17 mouse cellular contexts compared by ENCODE assay signal in genomic region chr11:55574397-55574796, GRCm38 (mm10). TPM values are rescaled to one million over a fixed set of nuclear protein-coding genes. Genes with fewer than 3 reads are reported as not detected.
DNase-seq lines count a peak whose midpoint lies in the region; ATAC-seq and TF ChIP-seq lines count a peak whose summit lies in the region.
"Had no signal": no experiment of that assay in that cellular context is flagged by ENCODE, and none has a peak within 500 bp of the region (broad histone marks: within the 10 kb centered on the region; RNA-seq: fewer than 3 reads in every experiment).

No protein-coding gene starts in this region.

- H3K9me3 ChIP-seq in embryonic facial prominence, embryonic 14.5 days (ENCODE audit: control insufficient read depth, low read length) = no peaks in the 10 kb centered on the region
- no peaks in the 10 kb centered on the region for H3K9me3 ChIP-seq in embryonic facial prominence, embryonic 10.5 days
- no peaks in the 10 kb centered on the region for H3K9me3 ChIP-seq in stomach, embryonic 16.5 days (replicated peaks; ENCODE audit: control insufficient read depth, low read length)
- H3K9me3 ChIP-seq in stomach, postnatal 0 days (ENCODE audit: control insufficient read depth, low read length) = no peaks in the 10 kb centered on the region
- H3K9me3 ChIP-seq in hindbrain, postnatal 0 days (ENCODE audit: low read length) = no peaks in the 10 kb centered on the region
- H3K9me3 ChIP-seq: embryonic facial prominence, embryonic 12.5 days; midbrain, embryonic 12.5 days; neural tube, embryonic 12.5 days had no signal

- DNase-seq in embryonic facial prominence, embryonic 14.5 days (ENCODE audit: low spot score) = peak; percentile 16
- no peak for DNase-seq in embryonic facial prominence, embryonic 10.5 days (ENCODE audit: low spot score)
- DNase-seq in stomach, postnatal 0 days (ENCODE audit: low spot score) = no peak
- DNase-seq in brain, adult 2 months (ENCODE audit: low read depth, low spot score) = peak; percentile 58
- peak; percentile 11 for DNase-seq in right cerebral cortex, postnatal 25 days
- no peak for DNase-seq in gastrocnemius, adult 2 months
- no peak for DNase-seq in hindbrain, postnatal 0 days (ENCODE audit: low spot score)
- DNase-seq: forebrain, postnatal 0 days; kidney, postnatal 14 days; thymus, adult 18-20 months had no signal

- H3K4me1 ChIP-seq in embryonic facial prominence, embryonic 14.5 days (ENCODE audit: control insufficient read depth, insufficient read depth, low read length) = no peaks in the 10 kb centered on the region
- peaks cover under 1% of the 10 kb centered on the region; the same call in 1 of the 2 replicates for H3K4me1 ChIP-seq in embryonic facial prominence, embryonic 10.5 days
- H3K4me1 ChIP-seq in stomach, embryonic 16.5 days (ENCODE audit: control insufficient read depth, insufficient read depth, low read length) = no peaks in the 10 kb centered on the region
- H3K4me1 ChIP-seq in stomach, postnatal 0 days (replicated peaks; ENCODE audit: control insufficient read depth, insufficient read depth) = no peaks in the 10 kb centered on the region
- no peaks in the 10 kb centered on the region for H3K4me1 ChIP-seq in hindbrain, postnatal 0 days (ENCODE audit: insufficient read depth, low read length)
- H3K4me1 ChIP-seq: midbrain, embryonic 12.5 days had no signal

- H3K4me2 ChIP-seq in embryonic facial prominence, embryonic 14.5 days (ENCODE audit: low read depth, low read length) = no peak overlapping the region
- H3K4me2 ChIP-seq in stomach, embryonic 16.5 days (ENCODE audit: low read depth, low read length) = no peak overlapping the region
- H3K4me2 ChIP-seq in stomach, postnatal 0 days (replicated peaks; ENCODE audit: low read depth) = no peak overlapping the region
- no peak overlapping the region for H3K4me2 ChIP-seq in hindbrain, postnatal 0 days (ENCODE audit: low read depth, low read length)
- H3K4me2 ChIP-seq: embryonic facial prominence, embryonic 12.5 days; midbrain, embryonic 12.5 days; neural tube, embryonic 12.5 days had no signal

- no peaks in the 10 kb centered on the region for H3K36me3 ChIP-seq in embryonic facial prominence, embryonic 14.5 days (ENCODE audit: control insufficient read depth, insufficient read depth, low read length)
- no peaks in the 10 kb centered on the region for H3K36me3 ChIP-seq in embryonic facial prominence, embryonic 10.5 days (replicated peaks)
- H3K36me3 ChIP-seq in stomach, embryonic 16.5 days (ENCODE audit: control insufficient read depth, insufficient read depth, low read length) = no peaks in the 10 kb centered on the region
- H3K36me3 ChIP-seq in stomach, postnatal 0 days (ENCODE audit: control insufficient read depth, insufficient read depth, low read length) = no peaks in the 10 kb centered on the region
- no peaks in the 10 kb centered on the region for H3K36me3 ChIP-seq in hindbrain, postnatal 0 days (ENCODE audit: insufficient read depth, low read length)
- H3K36me3 ChIP-seq: embryonic facial prominence, embryonic 12.5 days; midbrain, embryonic 12.5 days had no signal

- intact Hi-C loops in gastrocnemius, adult 2 months (cut with DNase I) = no loop called here

- TF ChIP-seq CTCF in stomach, postnatal 0 days (IDR thresholded peaks at IDR 0.05; ENCODE audit: low read depth) = no peak
- TF ChIP-seq CTCF in gastrocnemius, adult 2 months (IDR thresholded peaks at IDR 0.05) = no peak
- TF ChIP-seq CTCF in hindbrain, postnatal 0 days (IDR thresholded peaks at IDR 0.05; ENCODE audit: low read depth) = no peak

- no peak overlapping the region for H3K27ac ChIP-seq in embryonic facial prominence, embryonic 14.5 days (replicated peaks; ENCODE audit: low read depth, low read length)
- H3K27ac ChIP-seq in embryonic facial prominence, embryonic 10.5 days (replicated peaks) = no peak overlapping the region
- H3K27ac ChIP-seq in stomach, embryonic 16.5 days (ENCODE audit: low read length) = no peak overlapping the region
- no peak overlapping the region for H3K27ac ChIP-seq in stomach, postnatal 0 days (replicated peaks)
- no peak overlapping the region for H3K27ac ChIP-seq in gastrocnemius, adult 2 months
- no peak overlapping the region for H3K27ac ChIP-seq in hindbrain, postnatal 0 days
- H3K27ac ChIP-seq: embryonic facial prominence, embryonic 12.5 days; midbrain, embryonic 12.5 days; neural tube, embryonic 12.5 days had no signal

- ATAC-seq in embryonic facial prominence, embryonic 14.5 days (ENCODE audit: low read depth) = no peak
- peak; percentile 25; the same call in 1 of the 2 replicates for ATAC-seq in stomach, embryonic 16.5 days (ENCODE audit: insufficient read depth, low FRiP score)
- no peak for ATAC-seq in stomach, postnatal 0 days (ENCODE audit: low FRiP score, low TSS enrichment)
- ATAC-seq in hindbrain, postnatal 0 days = no peak
- ATAC-seq: forebrain, postnatal 0 days had no signal

- H3K9ac ChIP-seq in embryonic facial prominence, embryonic 14.5 days (ENCODE audit: low read depth, low read length) = no peak overlapping the region
- no peak overlapping the region for H3K9ac ChIP-seq in stomach, embryonic 16.5 days (ENCODE audit: low read length)
- H3K9ac ChIP-seq in stomach, postnatal 0 days (ENCODE audit: low read length) = no peak overlapping the region
- H3K9ac ChIP-seq in hindbrain, postnatal 0 days (replicated peaks; ENCODE audit: low read length) = no peak overlapping the region
- H3K9ac ChIP-seq: embryonic facial prominence, embryonic 12.5 days; forebrain, postnatal 0 days; midbrain, embryonic 12.5 days; neural tube, embryonic 12.5 days had no signal

- no peak for TF ChIP-seq EP300 in stomach, postnatal 0 days (optimal IDR thresholded peaks at IDR 0.05)

- no peak overlapping the region for H3K4me3 ChIP-seq in embryonic facial prominence, embryonic 14.5 days (ENCODE audit: low read depth, low read length)
- H3K4me3 ChIP-seq in embryonic facial prominence, embryonic 10.5 days = no peak overlapping the region
- H3K4me3 ChIP-seq in stomach, embryonic 16.5 days (replicated peaks; ENCODE audit: low read length) = no peak overlapping the region
- H3K4me3 ChIP-seq in stomach, postnatal 0 days (ENCODE audit: low read depth, low read length) = no peak overlapping the region
- no peak overlapping the region for H3K4me3 ChIP-seq in gastrocnemius, adult 2 months
- no peak overlapping the region for H3K4me3 ChIP-seq in hindbrain, postnatal 0 days (ENCODE audit: low read length)
- H3K4me3 ChIP-seq: embryonic facial prominence, embryonic 12.5 days; midbrain, embryonic 12.5 days; neural tube, embryonic 12.5 days had no signal

- H3K27me3 ChIP-seq in embryonic facial prominence, embryonic 14.5 days (replicated peaks; ENCODE audit: control insufficient read depth, insufficient read depth, low read length) = no peaks in the 10 kb centered on the region
- H3K27me3 ChIP-seq in embryonic facial prominence, embryonic 10.5 days (replicated peaks; ENCODE audit: low read depth, poor library complexity, severe bottlenecking) = no peaks in the 10 kb centered on the region
- H3K27me3 ChIP-seq in stomach, embryonic 16.5 days (ENCODE audit: control insufficient read depth, insufficient read depth, low read length) = no peaks in the 10 kb centered on the region
- no peaks in the 10 kb centered on the region for H3K27me3 ChIP-seq in stomach, postnatal 0 days (ENCODE audit: control insufficient read depth, insufficient read depth, low read length)
- H3K27me3 ChIP-seq in hindbrain, postnatal 0 days (ENCODE audit: insufficient read depth, low read length) = no peaks in the 10 kb centered on the region
- H3K27me3 ChIP-seq: embryonic facial prominence, embryonic 12.5 days; midbrain, embryonic 12.5 days; neural tube, embryonic 12.5 days had no signal

- WGBS in embryonic facial prominence, embryonic 14.5 days = 81% methylated on average over 2 of the region's 2 CpGs
- WGBS in embryonic facial prominence, embryonic 10.5 days = 84% methylated on average over 2 of the region's 2 CpGs
- 67% methylated on average over 2 of the region's 2 CpGs for WGBS in stomach, embryonic 16.5 days
- 65% methylated on average over 2 of the region's 2 CpGs for WGBS in stomach, postnatal 0 days
- WGBS in hindbrain, postnatal 0 days = 77% methylated on average over 2 of the region's 2 CpGs

RNA-seq across cellular contexts. Expression of gene Glra1, which starts 33.6 kb away (rescaled TPM):
- polyA plus RNA-seq in embryonic facial prominence, embryonic 14.5 days (2014; fragmentation: Nextera tagmentation; extraction: Ambion mirVana) = not detected in 2 replicates
- polyA plus RNA-seq in embryonic facial prominence, embryonic 10.5 days (2016; fragmentation: Nextera tagmentation; extraction: Ambion mirVana) = 0.39 and 1.3 TPM in 2 replicates
- not detected in 2 replicates for polyA plus RNA-seq in stomach, embryonic 16.5 days (2015; fragmentation: Nextera tagmentation; extraction: Ambion mirVana)
- polyA plus RNA-seq in stomach, postnatal 0 days (2015; fragmentation: Nextera tagmentation; extraction: Ambion mirVana) = 0.06 TPM in 1 of 2 replicates, not detected in the other
- total RNA-seq in gastrocnemius, adult 2 months (2021) = not detected
- 11.7 and 15.7 TPM in 2 replicates for total RNA-seq in hindbrain, postnatal 0 days (2014; rRNA removed)
- 2.8 TPM in 2 replicates for polyA plus RNA-seq in hindbrain, postnatal 0 days (2015; fragmentation: Nextera tagmentation; extraction: Ambion mirVana)
- total RNA-seq: heart, adult 8-10 months had no signal
- polyA plus RNA-seq: embryonic facial prominence, embryonic 12.5 days; liver, embryonic 16.5 days; midbrain, embryonic 12.5 days; small intestine, adult 2 months had no signal

Comparison
In these comparisons a context has a peak if more than half of its experiments do, and no peak if none do; other contexts are left out.
1. DNase-seq: peak in embryonic facial prominence, embryonic 14.5 days (single experiment), brain, adult 2 months (single experiment) and right cerebral cortex, postnatal 25 days (single experiment); none in embryonic facial prominence, embryonic 10.5 days (single experiment), stomach, postnatal 0 days (single experiment), gastrocnemius, adult 2 months (single experiment) and hindbrain, postnatal 0 days (single experiment).